10 mouse cellular contexts compared by ENCODE assay signal in the genomic region with DNA sequence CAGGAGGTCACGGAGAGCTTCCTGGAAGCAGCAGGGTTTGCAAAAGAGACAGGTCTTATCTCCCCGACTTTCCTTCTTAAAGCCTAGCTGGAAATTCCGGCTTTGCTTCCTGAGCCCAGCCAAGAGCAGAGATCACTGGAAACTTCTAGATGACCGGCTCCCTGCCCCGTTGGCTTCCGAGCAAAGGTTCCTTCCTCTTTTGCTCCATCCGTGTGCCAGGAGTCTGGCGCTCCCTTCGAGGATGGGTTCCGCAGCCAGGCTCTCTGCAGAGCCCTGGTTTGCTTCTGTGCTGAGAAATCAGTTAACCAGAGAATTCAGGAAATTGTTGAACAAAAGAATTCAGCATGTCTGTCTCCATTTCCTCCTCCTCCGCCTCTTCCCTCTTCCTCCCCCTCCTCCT. TPM values are rescaled to one million over a fixed set of nuclear protein-coding genes. Genes with fewer than 3 reads are reported as not detected.
DNase-seq lines count a peak whose midpoint lies in the region; ATAC-seq and TF ChIP-seq lines count a peak whose summit lies in the region.
"Had no signal": no experiment of that assay in that cellular context is flagged by ENCODE, and none has a peak within 500 bp of the region (broad histone marks: within the 10 kb centered on the region; RNA-seq: fewer than 3 reads in every experiment).

No protein-coding gene starts in this region.

- no peak overlapping the region for H3K4me3 ChIP-seq in lung, embryonic 15.5 days
- no peak overlapping the region for H3K4me3 ChIP-seq in kidney, postnatal 0 days (replicated peaks; ENCODE audit: low read depth, low read length)
- H3K4me3 ChIP-seq in stomach, embryonic 16.5 days (replicated peaks; ENCODE audit: low read length) = no peak overlapping the region
- H3K4me3 ChIP-seq: megakaryocyte, embryonic 14.5 days had no signal

- 33% methylated on average over 11 of the region's 11 CpGs for WGBS in lung, embryonic 15.5 days
- WGBS in kidney, postnatal 0 days = 45% methylated on average over 11 of the region's 11 CpGs
- 54% methylated on average over 11 of the region's 11 CpGs for WGBS in stomach, embryonic 16.5 days

- peak; percentile 66 for DNase-seq in adrenal gland, adult 2 months
- no peak for DNase-seq in adrenal gland, postnatal 25 days
- no peak for DNase-seq in lung, adult 18-20 months
- peak; percentile 56 for DNase-seq in kidney, postnatal 0 days (ENCODE audit: low spot score)
- DNase-seq in thymus, postnatal 10 days (ENCODE audit: low spot score in 2 of 2) = no peak
- no peak for DNase-seq in frontal cortex, postnatal 25 days (ENCODE audit: low spot score in 2 of 2)
- DNase-seq: spleen, adult 18-20 months had no signal

- H3K9ac ChIP-seq in lung, embryonic 15.5 days = no peak overlapping the region
- no peak overlapping the region for H3K9ac ChIP-seq in kidney, postnatal 0 days (ENCODE audit: low read depth, low read length)
- no peak overlapping the region; the same call in 1 of the 2 replicates for H3K9ac ChIP-seq in stomach, embryonic 16.5 days (ENCODE audit: low read length)

- peak overlapping the region; percentile 88 for H3K27ac ChIP-seq in lung, embryonic 15.5 days
- H3K27ac ChIP-seq in kidney, postnatal 0 days = peak overlapping the region; percentile 70
- peak overlapping the region; percentile 66 for H3K27ac ChIP-seq in stomach, embryonic 16.5 days (ENCODE audit: low read length)

- no peaks in the 10 kb centered on the region for H3K27me3 ChIP-seq in lung, embryonic 15.5 days
- no peaks in the 10 kb centered on the region for H3K27me3 ChIP-seq in kidney, postnatal 0 days (ENCODE audit: insufficient read depth, low read length)
- H3K27me3 ChIP-seq in stomach, embryonic 16.5 days (ENCODE audit: control insufficient read depth, insufficient read depth, low read length) = no peaks in the 10 kb centered on the region

- H3K4me1 ChIP-seq in lung, embryonic 15.5 days = peaks cover 34% of the 10 kb centered on the region
- H3K4me1 ChIP-seq in kidney, postnatal 0 days (replicated peaks; ENCODE audit: insufficient read depth, low read length) = 0 out of 2 replicates have a peak, but pooled peaks cover 4% of the 10 kb centered on the region
- H3K4me1 ChIP-seq in stomach, embryonic 16.5 days (ENCODE audit: control insufficient read depth, insufficient read depth, low read length) = peaks cover 8% of the 10 kb centered on the region

- H3K9me3 ChIP-seq in lung, embryonic 15.5 days = no peaks in the 10 kb centered on the region
- no peaks in the 10 kb centered on the region for H3K9me3 ChIP-seq in kidney, postnatal 0 days (replicated peaks; ENCODE audit: low read length)
- H3K9me3 ChIP-seq in stomach, embryonic 16.5 days (replicated peaks; ENCODE audit: control insufficient read depth, low read length) = no peaks in the 10 kb centered on the region
- H3K9me3 ChIP-seq: megakaryocyte, embryonic 14.5 days had no signal

- no peak for TF ChIP-seq CTCF in kidney, postnatal 0 days (IDR thresholded peaks at IDR 0.05; ENCODE audit: low read depth)

- H3K36me3 ChIP-seq in lung, embryonic 15.5 days = no peaks in the 10 kb centered on the region
- H3K36me3 ChIP-seq in kidney, postnatal 0 days (ENCODE audit: insufficient read depth, low read length) = no peaks in the 10 kb centered on the region
- H3K36me3 ChIP-seq in stomach, embryonic 16.5 days (ENCODE audit: control insufficient read depth, insufficient read depth, low read length) = no peaks in the 10 kb centered on the region

- ATAC-seq in lung, embryonic 15.5 days (ENCODE audit: borderline replicate concordance, extremely low read depth, low FRiP score, low TSS enrichment) = no peak
- ATAC-seq in kidney, postnatal 0 days (replicated peaks; ENCODE audit: low FRiP score, low read depth) = no peak
- no peak for ATAC-seq in stomach, embryonic 16.5 days (ENCODE audit: insufficient read depth, low FRiP score)

- peak overlapping the region; percentile 10; the same call in 1 of the 2 replicates for H3K4me2 ChIP-seq in lung, embryonic 15.5 days
- no peak overlapping the region for H3K4me2 ChIP-seq in kidney, postnatal 0 days (ENCODE audit: low read length)
- no peak overlapping the region for H3K4me2 ChIP-seq in stomach, embryonic 16.5 days (ENCODE audit: low read depth, low read length)

RNA-seq across cellular contexts. Expression of gene Rflna, which starts 10.1 kb away (rescaled TPM):
- total RNA-seq in adrenal gland, adult 2 months (2021) = 1 to 10 TPM; 4.6 to 5.6 TPM
- polyA plus RNA-seq in adrenal gland, adult 2 months (2012; rRNA removed) = 18.7 and 21.1 TPM in 2 replicates
- total RNA-seq in adrenal gland, postnatal 25 days (2021) = 3.9 and 4.3 TPM in 2 replicates
- polyA plus RNA-seq in lung, embryonic 15.5 days (2015; fragmentation: Nextera tagmentation; extraction: Ambion mirVana) = 6.4 and 7.7 TPM in 2 replicates
- polyA plus RNA-seq in kidney, postnatal 0 days (2015; fragmentation: Nextera tagmentation; extraction: Ambion mirVana) = 8.5 and 9.1 TPM in 2 replicates
- polyA plus RNA-seq in stomach, embryonic 16.5 days (2015; fragmentation: Nextera tagmentation; extraction: Ambion mirVana) = 2.7 and 3.0 TPM in 2 replicates

Comparison
In these comparisons a context has a peak if more than half of its experiments do, and no peak if none do; other contexts are left out.
1. DNase-seq: peak in adrenal gland, adult 2 months (single experiment) and kidney, postnatal 0 days (single experiment); none in adrenal gland, postnatal 25 days (single experiment), lung, adult 18-20 months (0 of 2), thymus, postnatal 10 days (0 of 2) and frontal cortex, postnatal 25 days (0 of 2).
2. Peak in every context shown above with its lines, with median percentiles within 50 percentile points of each other: H3K27ac ChIP-seq.